Mouse (Mus musculus) 3T3-L1 (cell line): Measurements from ENCODE around the gene Gtpbp8.

Experiments used
- DNase-seq: peaks from one replicate; pipeline ENCODE4 v3.0.0-alpha.2; 2015; ENCODE audit warnings: low read depth, low spot score

Gtpbp8 gene

DNA sequence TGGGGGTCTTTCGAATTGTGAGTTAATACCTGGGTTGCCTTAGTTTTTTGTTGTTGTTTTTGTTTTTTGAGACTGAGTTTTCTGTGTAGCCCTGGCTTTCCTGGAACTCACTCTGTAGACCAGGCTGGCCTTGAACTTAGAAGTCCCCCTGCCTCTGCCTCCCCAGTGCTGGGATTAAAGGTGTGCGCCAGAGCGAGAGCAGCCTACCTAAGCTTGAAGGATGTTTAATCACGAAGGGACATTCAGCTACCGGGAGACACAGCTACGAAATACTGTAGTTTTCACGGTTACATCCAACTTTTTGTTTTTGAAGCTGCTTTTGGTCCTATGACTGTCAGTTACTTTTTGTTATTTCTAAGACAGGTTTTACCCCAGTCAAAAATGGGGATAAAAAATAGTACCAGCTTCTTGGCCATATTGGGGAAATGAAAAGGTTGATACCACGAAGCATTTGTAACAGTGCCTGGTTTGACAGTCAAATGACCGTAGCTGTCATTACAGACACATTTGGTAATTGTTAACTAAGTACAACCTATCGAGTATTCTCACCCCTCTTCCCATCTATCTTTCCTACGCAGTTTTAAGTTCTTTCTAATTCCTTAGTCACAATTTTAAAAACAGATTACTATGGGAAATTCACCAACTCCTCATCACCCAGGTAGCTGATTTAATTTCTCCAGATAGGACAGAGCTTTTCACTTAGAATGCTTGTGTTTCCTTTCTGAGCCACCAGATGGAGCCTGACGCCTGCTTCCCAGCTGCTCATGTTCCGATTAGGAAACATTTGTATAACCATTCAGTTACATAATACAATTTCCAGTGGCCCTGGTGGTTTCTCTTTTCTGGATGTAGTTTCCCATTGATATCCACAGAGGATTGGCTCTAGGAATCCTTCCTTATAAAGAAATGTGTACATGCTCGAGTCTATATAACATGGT, 20.6 kb downstream of the Gtpbp8 start:
- peak; percentile 97 for DNase-seq

DNA sequence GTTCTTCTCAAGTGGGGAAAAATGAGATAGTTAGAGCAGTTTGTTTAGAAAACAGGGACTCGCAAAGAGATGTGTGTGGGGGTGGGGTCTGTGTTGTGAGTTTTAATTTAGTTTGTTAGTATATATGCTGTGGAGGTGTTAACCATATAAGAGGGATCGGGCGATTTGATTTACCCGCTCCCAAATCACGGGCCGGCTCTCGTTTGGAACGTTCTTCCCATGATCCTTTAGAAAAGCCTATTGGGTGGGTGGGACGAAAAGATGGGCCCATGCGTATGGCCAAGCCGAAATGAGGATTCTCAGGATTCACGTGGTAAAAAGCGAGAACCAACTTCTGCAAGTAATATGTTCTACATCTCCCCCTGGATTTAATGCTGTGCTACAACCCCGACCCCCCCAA, 21.3 kb downstream of the Gtpbp8 start:
- peak; percentile 89 for DNase-seq

DNA sequence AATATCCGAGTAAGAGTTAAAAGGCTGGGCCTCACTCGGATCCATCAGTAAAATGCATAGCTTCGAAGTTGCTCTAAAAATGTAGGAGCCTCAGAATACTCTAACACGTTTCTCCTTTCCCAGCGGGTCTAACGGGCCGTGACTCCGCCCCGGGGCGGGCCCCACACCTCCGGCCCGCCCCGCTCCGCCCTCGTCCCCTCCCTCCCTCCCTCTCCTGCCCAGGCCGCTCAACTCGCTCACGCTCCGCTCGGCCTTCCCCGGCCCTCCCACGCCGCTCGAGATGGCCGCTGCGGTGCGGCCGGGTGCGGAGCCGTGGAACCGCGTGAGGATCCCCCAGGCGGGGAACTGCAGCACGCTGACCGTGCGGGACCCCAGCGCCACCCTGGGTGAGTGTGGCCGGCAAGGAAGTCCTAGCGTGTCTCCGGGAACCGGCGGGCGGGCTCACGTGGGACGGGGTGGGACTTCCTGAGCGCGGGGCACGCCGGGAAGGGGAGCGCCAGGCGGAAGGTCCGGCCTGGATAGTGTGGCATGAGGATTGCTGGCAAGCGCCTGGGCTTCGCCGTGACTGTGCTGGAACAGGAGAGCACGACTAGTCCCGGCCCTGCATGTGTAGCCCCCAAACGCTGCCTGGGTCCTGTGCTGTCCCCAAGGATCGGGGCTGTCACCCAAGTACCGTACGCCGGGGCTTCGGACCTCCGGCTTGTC, 21.9 kb downstream of the Gtpbp8 start, which contains the start of gene Nepro:
Gene Nepro, plus strand, starts transcription at position 219 of the 705 bp plus-strand sequence.
- peak; percentile 92 for DNase-seq

- DNase-seq: peak; percentile 33
Measured at GRCm38 (mm10) chr16:44722666-44723065, 23.5 kb downstream of the Gtpbp8 start.

DNA sequence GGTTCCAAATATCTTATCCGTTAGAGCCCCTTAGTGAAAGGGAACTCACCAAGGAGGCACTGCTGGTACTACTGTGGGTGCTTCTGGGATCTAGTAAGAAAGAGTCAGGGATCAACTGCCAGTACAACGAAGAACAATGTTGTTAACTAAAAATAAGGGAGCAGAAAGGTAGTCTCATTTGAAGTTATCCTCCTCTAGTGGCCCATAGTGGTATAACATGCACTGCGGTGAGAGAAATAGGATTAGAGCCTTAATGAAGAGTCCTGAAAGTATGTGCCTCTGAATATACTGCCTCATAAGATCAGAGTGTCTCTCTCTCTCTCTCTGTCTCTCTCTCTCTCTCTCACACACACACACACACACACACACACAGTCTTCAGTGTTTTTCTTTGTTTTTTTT, 25.6 kb downstream of the Gtpbp8 start:
- DNase-seq: peak; percentile 68

DNA sequence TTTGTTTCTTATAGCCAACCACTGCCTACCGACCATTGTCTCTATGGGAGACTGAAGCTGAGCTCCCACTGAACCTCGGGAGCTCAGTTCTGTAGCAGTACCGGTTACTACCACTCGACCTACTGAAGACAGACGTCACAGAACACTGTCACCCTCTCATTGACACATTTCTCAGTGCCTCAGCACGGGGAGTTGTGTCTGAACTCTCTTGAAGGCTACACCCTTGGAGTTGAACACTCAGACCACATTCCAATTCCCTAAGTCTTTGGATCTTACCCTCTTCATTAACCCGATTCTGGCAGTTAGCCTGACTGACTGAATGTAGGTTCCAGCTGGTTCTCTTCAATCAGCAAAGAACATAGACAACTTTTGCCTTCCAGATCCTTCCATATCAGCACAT, 26.8 kb downstream of the Gtpbp8 start:
- DNase-seq: no peak

GRCm38 (mm10) chr16:44717838-44718237, 28.3 kb downstream of the Gtpbp8 start:
- peak; percentile 51 for DNase-seq

GRCm38 (mm10) chr16:44717141-44717634, 29.0 kb downstream of the Gtpbp8 start:
- no peak for DNase-seq

- peak; percentile 65 for DNase-seq
Measured at GRCm38 (mm10) chr16:44716305-44717140, 29.6 kb downstream of the Gtpbp8 start.

GRCm38 (mm10) chr16:44703458-44703857, 42.7 kb downstream of the Gtpbp8 start:
- no peak for DNase-seq

GRCm38 (mm10) chr16:44702272-44702671, 43.9 kb downstream of the Gtpbp8 start:
- no peak for DNase-seq

- DNase-seq: no peak
Measured at GRCm38 (mm10) chr16:44701155-44701554, 45.0 kb downstream of the Gtpbp8 start.

- DNase-seq: no peak
Measured at GRCm38 (mm10) chr16:44697473-44698205, 48.5 kb downstream of the Gtpbp8 start.

- no peak for DNase-seq
Measured at GRCm38 (mm10) chr16:44695859-44696620, 50.1 kb downstream of the Gtpbp8 start.

- DNase-seq: no peak
Measured at GRCm38 (mm10) chr16:44695214-44695858, 50.8 kb downstream of the Gtpbp8 start.

DNA sequence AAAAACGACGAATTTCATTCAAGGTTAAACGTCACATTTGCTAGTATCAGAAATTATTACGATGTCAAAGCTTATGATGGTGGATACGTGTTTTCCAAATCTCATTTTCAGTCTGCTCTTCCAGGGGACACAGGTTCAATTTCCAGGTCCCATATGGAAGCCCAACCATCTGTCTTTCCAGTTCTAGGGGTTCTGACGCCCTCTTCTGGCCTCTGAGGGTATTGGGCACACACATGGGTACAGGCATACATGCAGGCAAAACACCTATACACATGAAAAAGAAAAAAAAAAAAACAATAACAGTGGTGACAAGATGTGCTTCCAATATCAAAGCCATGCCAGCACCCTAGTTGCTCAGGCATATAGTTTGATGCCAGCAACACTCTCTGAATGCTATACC, 52.5 kb downstream of the Gtpbp8 start:
- DNase-seq: no peak

DNA sequence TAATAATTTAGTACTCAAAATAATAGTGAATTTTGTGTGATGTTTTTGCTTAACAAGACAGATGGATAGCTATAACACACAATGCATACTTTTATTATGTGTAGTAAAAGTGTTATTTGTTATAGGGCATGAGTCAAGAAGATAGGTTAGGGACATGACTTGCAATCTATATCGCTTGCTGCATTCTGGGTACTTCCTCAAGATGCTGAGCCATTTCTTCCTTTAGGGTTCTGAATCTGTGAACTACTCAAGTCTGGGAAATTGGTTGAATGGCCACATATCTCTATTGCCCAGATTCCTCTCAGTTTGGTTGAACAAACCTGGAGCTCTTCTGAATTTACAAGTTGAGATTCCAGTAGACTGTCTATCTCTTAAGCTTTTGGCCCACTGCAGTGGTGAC, 53.6 kb downstream of the Gtpbp8 start:
- no peak for DNase-seq

GRCm38 (mm10) chr16:44691561-44692141, 54.5 kb downstream of the Gtpbp8 start:
- DNase-seq: no peak

DNA sequence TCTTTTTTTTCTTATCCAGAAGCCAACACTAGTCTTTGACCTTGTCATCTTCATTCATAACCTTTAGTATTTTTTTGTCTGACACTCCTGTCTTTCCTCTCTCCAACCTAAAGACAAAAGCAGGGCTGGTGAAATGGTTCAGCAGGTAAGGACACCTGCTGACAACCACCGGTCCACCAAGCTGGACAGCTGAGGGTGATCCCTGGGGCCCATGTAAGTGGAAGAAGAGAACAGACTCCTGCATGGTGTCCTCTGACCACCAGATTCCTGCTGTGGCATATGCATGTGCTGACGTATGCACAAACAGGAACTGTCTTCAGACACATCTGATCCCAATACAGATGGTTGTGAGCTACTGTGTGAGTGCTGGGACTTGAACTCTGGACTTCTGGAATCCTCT, 55.1 kb downstream of the Gtpbp8 start:
- DNase-seq: no peak
